Mouse (Mus musculus): Measurements from ENCODE around the gene Ppp2r1b. TPM values are rescaled to one million over a fixed set of nuclear protein-coding genes. Genes with fewer than 3 reads are reported as not detected.

Gene Ppp2r1b
- polyA plus RNA-seq (2012; rRNA removed), result 6.8 and 12.5 TPM in 2 replicates

DNA sequence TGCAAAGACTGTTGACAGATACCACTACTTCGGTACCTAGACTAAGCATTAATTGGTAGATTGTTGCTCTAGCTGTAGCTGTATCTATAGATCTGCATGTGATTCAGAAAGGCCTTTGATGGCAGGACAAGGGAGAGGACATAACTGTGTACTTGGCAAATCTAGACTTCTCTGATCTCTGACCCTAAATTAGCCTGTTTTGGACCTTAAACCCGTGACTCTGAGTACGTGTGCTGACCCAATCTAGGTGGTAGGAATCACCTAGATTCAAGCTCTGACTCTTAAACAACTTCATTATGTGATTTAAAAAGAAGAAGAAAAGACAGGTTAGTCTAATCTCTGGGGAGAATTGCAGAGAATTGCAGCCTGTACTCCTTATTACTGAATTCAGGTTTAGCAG is at the start of gene Ppp2r1b:
Gene Ppp2r1b, plus strand, starts transcription at position 221 of the 400 bp plus-strand sequence.
- Histone ChIP-seq H3K4me3 (replicated peaks; ENCODE audit: extremely low read depth, low read depth, low read length) (no peak within 1 kb of the TSS), H3K4me1 (ENCODE audit: control insufficient read depth, insufficient read depth, low read length) (peaks cover 16% of the 10 kb centered on the region)
- 90% methylated on average over 3 of the region's 3 CpGs for WGBS
- no peak for DNase-seq
- TF ChIP-seq POLR2A (IDR thresholded peaks at IDR 0.05; ENCODE audit: borderline replicate concordance, extremely low read depth, low read depth, low read length) (no peak), CTCF (IDR thresholded peaks at IDR 0.05; ENCODE audit: insufficient read depth, low read length) (no peak)

DNA sequence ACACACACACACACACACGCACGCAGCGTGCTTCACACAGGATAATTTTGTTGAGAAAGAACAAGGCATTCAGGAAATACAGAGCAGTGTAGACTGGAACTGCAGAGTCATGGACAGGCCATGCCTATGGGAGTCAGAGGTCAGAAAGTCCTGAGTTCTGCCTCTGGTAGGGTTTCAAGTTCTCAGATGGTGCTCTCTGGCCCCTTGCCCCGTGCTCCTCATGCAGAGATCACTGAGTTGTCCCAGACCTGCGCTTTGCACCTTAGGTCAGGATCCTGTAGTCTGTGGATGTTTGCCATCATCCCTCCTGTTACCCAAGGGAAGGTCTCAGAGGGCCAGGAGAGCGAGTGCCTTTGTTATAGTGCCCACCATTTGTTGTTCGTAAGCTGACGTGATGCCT is 48.3 kb upstream of the Ppp2r1b start:
- 91% methylated on average over 8 of the region's 8 CpGs for WGBS
- no peak for TF ChIP-seq POLR2A (IDR thresholded peaks at IDR 0.05; ENCODE audit: borderline replicate concordance, extremely low read depth, low read depth, low read length)
- TF ChIP-seq CTCF (IDR thresholded peaks at IDR 0.05; ENCODE audit: insufficient read depth, low read length), result no peak
- DNase-seq, result no peak
- H3K4me3 ChIP-seq (replicated peaks; ENCODE audit: extremely low read depth, low read depth, low read length), result no peak overlapping the region
- no peaks in the 10 kb centered on the region for H3K4me1 ChIP-seq (ENCODE audit: control insufficient read depth, insufficient read depth, low read length)

DNA sequence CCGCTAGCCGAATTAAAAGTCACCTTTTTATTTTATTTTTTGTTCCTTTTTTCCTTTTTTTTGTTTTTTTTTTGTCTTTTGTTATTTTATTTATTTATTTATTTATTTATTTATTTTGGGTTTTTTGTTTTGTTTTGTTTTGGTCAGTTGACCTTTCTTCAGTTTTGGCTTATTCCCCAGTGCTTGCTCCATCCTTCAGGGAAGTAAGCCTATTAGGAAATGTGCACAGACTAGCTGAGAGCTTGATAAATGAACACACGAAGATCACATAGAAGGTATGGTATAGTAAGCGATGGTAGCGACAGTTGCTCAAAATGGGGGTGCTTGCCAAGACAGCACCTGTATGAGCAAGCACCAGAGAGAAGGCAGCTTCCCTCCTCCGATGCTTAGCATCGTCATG is 47.5 kb upstream of the Ppp2r1b start:
- Histone ChIP-seq H3K4me1 (ENCODE audit: control insufficient read depth, insufficient read depth, low read length) (no peaks in the 10 kb centered on the region), H3K4me3 (replicated peaks; ENCODE audit: extremely low read depth, low read depth, low read length) (no peak overlapping the region)
- TF ChIP-seq POLR2A (IDR thresholded peaks at IDR 0.05; ENCODE audit: borderline replicate concordance, extremely low read depth, low read depth, low read length) (no peak), CTCF (IDR thresholded peaks at IDR 0.05; ENCODE audit: insufficient read depth, low read length) (no peak)
- DNase-seq, result no peak
- WGBS, result 91% methylated on average over 7 of the region's 7 CpGs

DNA sequence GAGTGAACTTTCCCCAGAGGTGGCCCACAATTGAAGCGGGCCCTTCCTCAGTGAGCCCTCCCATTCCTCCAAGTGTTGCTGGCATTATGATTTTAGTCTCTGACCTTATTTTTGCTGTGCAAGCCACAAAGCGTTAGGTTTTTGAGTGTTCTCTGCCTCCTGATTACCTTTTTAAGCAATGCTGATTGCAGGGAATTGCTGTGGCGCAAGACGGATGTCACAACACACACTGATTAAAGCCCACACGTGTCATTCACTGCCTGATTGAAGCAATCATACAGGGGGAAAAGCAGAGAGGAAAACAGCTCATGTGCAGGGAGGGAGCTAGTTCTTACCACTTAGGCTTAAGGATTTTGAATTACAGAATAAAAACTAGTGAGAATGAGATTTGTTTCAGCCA is 46.7 kb upstream of the Ppp2r1b start:
- no peaks in the 10 kb centered on the region for H3K4me1 ChIP-seq (ENCODE audit: control insufficient read depth, insufficient read depth, low read length)
- TF ChIP-seq CTCF (IDR thresholded peaks at IDR 0.05; ENCODE audit: insufficient read depth, low read length) (no peak), POLR2A (IDR thresholded peaks at IDR 0.05; ENCODE audit: borderline replicate concordance, extremely low read depth, low read depth, low read length) (no peak)
- peak; percentile 33 for DNase-seq
- H3K4me3 ChIP-seq (replicated peaks; ENCODE audit: extremely low read depth, low read depth, low read length), result no peak overlapping the region
- WGBS, result 67% methylated on average over 5 of the region's 5 CpGs

DNA sequence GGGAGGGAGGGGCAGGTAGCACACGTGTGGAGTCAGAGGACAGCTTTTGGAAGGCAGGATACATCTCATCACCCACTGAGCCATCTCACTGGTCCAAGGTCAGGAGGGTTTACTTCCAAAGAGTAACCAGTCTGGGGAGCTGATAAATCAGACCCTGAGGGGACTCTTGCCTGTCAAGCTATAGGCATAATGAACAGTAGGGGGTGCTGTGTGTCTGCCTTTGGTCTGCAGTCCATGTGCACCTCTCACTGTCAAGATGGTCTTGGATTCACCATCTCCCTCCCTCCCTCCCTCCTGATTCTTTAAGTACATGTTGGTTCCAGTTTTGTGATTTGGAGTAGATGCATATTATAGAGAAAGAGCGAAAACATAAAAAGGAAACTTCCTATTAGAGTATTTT is 44.1 kb upstream of the Ppp2r1b start:
- DNase-seq, result no peak
- peak; percentile 75 for TF ChIP-seq CTCF (IDR thresholded peaks at IDR 0.05; ENCODE audit: insufficient read depth, low read length)
- TF ChIP-seq POLR2A (IDR thresholded peaks at IDR 0.05; ENCODE audit: borderline replicate concordance, extremely low read depth, low read depth, low read length), result no peak
- 57% methylated on average over 2 of the region's 2 CpGs for WGBS
- no peaks in the 10 kb centered on the region for H3K4me1 ChIP-seq (ENCODE audit: control insufficient read depth, insufficient read depth, low read length)
- H3K4me3 ChIP-seq (replicated peaks; ENCODE audit: extremely low read depth, low read depth, low read length), result no peak overlapping the region

DNA sequence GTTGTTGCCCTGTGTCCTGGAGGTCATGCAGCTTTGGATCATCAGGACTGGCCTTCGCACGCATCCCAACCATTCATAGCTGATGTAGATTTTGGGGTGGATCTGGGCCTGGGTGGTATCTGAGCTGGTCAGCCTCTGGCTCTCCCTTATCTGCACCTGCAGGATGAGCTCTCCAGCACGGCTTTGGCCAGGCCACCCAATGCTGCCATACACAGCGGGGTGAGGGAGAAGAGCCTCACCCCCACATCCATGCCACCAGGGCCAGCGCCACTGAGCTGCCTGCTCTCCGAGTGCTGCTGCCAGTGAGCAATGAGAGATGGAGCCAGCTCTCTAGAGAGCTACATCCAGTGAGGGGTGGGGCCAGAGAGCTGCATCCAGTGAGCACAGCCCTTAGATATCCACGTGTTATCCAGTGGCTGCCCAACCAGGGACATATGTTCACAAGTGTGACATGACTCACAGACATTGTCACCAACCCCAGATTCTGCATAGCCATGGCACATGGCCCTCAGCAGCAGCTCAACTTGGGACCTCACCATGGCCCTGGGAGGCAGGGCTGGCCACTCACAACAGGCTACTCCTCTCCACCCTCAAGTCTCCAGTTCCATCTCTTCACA is 41.9 kb upstream of the Ppp2r1b start:
- no peak for TF ChIP-seq POLR2A (IDR thresholded peaks at IDR 0.05; ENCODE audit: borderline replicate concordance, extremely low read depth, low read depth, low read length)
- TF ChIP-seq CTCF (IDR thresholded peaks at IDR 0.05; ENCODE audit: insufficient read depth, low read length), result no peak
- WGBS, result 85% methylated on average over 7 of the region's 7 CpGs
- no peak for DNase-seq
- H3K4me3 ChIP-seq (replicated peaks; ENCODE audit: extremely low read depth, low read depth, low read length), result no peak overlapping the region
- no peaks in the 10 kb centered on the region for H3K4me1 ChIP-seq (ENCODE audit: control insufficient read depth, insufficient read depth, low read length)

DNA sequence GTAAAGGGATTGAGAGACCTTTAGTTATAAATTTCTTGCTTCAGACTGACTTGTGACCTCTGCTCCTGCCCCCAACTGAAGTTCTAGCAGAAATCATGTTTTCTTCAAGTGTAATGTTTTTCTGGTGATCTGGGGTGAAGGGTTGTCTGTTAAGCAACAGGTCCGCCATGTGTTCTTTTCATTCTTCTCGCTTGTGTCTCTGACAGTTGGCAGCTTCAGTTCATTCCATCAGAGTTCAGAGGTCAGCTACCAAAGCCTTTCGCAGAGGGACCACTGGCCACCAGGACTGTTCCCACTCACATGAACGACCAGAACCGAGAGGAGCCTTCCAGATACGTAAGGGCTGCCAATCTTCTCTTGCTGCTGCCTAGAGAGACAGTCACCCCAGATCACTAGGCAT is 36.6 kb upstream of the Ppp2r1b start:
- no peak for DNase-seq
- 72% methylated on average over 6 of the region's 6 CpGs for WGBS
- Histone ChIP-seq H3K4me1 (ENCODE audit: control insufficient read depth, insufficient read depth, low read length) (no peaks in the 10 kb centered on the region), H3K4me3 (replicated peaks; ENCODE audit: extremely low read depth, low read depth, low read length) (no peak overlapping the region)
- no peak for TF ChIP-seq CTCF (IDR thresholded peaks at IDR 0.05; ENCODE audit: insufficient read depth, low read length)
- no peak for TF ChIP-seq POLR2A (IDR thresholded peaks at IDR 0.05; ENCODE audit: borderline replicate concordance, extremely low read depth, low read depth, low read length)

DNA sequence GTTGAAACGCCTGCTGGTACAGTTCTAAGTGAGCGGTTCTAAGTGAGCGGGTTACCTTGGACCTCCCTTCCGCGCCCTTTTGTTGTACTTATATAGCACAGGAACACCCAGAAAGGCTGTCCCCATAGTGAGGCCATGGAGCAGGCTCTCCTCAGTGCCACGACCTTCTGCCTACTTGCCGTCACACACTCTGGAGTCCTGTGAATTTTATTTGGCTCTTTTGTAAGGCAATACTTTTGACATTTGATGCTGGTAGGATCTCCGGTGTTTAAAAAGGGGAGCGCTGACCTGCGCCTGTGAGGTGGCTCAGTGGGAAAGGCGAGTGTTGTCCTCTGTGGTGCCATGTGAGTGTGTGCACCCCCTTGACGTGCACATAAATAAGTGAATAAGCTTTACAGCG is 36.0 kb upstream of the Ppp2r1b start:
- Histone ChIP-seq H3K4me3 (replicated peaks; ENCODE audit: extremely low read depth, low read depth, low read length) (no peak overlapping the region), H3K4me1 (ENCODE audit: control insufficient read depth, insufficient read depth, low read length) (no peaks in the 10 kb centered on the region)
- no peak for DNase-seq
- TF ChIP-seq POLR2A (IDR thresholded peaks at IDR 0.05; ENCODE audit: borderline replicate concordance, extremely low read depth, low read depth, low read length) (no peak), CTCF (IDR thresholded peaks at IDR 0.05; ENCODE audit: insufficient read depth, low read length) (no peak)
- 89% methylated on average over 13 of the region's 13 CpGs for WGBS

DNA sequence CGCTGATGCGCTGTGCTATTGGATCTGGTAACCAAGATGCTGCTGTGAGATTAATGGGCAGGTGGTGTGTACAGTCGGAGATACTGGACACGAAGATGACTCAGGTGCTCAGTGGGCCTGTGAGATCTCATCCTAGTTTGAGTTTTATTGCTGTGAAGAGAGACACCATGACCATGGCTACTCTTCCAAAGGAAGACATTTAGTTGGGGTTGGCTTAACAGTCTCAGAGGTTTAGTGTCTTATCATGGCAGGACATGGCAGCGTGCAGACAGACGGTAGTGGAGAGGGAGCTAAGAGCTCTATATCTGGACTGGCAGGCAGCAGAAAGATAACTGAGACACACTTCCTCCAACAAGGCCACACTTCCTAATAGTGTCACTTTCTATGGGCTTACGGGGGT is 33.9 kb upstream of the Ppp2r1b start:
- H3K4me1 ChIP-seq (ENCODE audit: control insufficient read depth, insufficient read depth, low read length), result no peaks in the 10 kb centered on the region
- DNase-seq, result no peak
- H3K4me3 ChIP-seq (replicated peaks; ENCODE audit: extremely low read depth, low read depth, low read length), result no peak overlapping the region
- WGBS, result 93% methylated on average over 7 of the region's 7 CpGs
- TF ChIP-seq POLR2A (IDR thresholded peaks at IDR 0.05; ENCODE audit: borderline replicate concordance, extremely low read depth, low read depth, low read length), result no peak
- TF ChIP-seq CTCF (IDR thresholded peaks at IDR 0.05; ENCODE audit: insufficient read depth, low read length), result no peak

DNA sequence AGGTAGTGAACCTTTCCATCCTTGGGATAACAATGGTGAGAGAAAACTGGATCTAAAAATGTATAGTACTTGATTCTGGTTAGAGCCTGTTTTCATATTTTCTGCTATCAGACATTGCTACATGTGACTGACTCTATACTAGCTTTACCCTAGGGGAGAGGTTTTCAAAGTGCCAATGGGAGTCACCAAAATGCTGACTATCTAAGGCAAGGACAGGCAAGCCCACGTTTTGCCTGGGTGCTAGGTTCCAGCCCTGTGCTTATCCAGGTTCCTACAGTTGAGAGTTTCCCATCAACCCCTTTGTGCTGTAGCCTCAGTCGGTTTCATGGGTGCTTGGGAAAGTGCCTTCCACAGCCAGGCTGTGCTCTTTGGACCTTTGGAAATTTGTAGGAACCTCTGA is 33.4 kb upstream of the Ppp2r1b start:
- TF ChIP-seq POLR2A (IDR thresholded peaks at IDR 0.05; ENCODE audit: borderline replicate concordance, extremely low read depth, low read depth, low read length) (no peak), CTCF (IDR thresholded peaks at IDR 0.05; ENCODE audit: insufficient read depth, low read length) (no peak)
- Histone ChIP-seq H3K4me3 (replicated peaks; ENCODE audit: extremely low read depth, low read depth, low read length) (no peak overlapping the region), H3K4me1 (ENCODE audit: control insufficient read depth, insufficient read depth, low read length) (no peaks in the 10 kb centered on the region)
- whole genome bisulfite sequencing, result 87% methylated on average over 2 of the region's 2 CpGs
- no peak for DNase-seq
